Mouse (Mus musculus): ENCODE measurements around the gene Rara. TPM values are rescaled to one million over a fixed set of nuclear protein-coding genes. Genes with fewer than 3 reads are reported as not detected.
"Not testable (repeated sequence)": the region's sequence is repeated elsewhere in the genome, so short reads cannot be mapped to it uniquely, and the experiment has no call there.

The Rara gene
- 10 to 100 TPM; 18.3 to 26.6 TPM for total RNA-seq (2021)
- long read RNA-seq, transcript Rara-202 (8 exons, 3,238 nt) = major isoform, 6 of 21 reads
- long read RNA-seq, partial matches to known transcripts = 9 of 21 reads
- long read RNA-seq, other reads (novel, unspliced or antisense) = 1 of 21 reads

DNA sequence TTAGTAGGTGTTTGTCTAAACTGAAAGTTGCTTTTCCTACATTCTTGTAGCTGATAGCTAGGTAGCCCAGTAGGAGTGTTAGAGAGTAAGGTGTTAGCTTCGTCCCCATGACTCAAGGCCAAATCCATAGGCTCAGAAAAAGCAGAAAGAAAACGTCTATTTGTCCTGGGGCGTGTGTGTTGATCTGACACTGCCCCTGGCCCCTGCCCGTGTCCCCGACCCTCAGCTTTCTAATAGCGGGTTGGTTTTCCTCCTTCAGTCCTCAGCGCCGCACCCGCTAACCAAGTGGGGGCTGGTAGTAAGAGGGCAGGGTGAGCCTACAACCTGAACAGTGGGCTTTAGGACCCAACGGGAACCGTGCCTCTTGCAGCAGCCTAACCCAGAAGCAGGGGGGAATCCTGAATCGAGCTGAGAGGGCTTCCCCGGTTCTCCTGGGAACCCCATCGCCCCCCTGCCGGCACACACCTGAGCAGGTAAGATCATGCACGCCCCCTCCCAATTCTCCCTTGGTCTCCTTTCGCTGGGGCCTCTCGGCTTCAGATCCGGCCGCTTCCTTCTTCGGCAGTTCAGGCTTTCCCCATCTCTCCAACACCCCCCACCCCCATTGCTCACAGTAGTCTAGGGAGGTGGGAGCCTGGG is at the start of gene Rara:
Gene Rara, plus strand, starts transcription at position 381 of the 639 bp plus-strand sequence.
- DNase-seq (ENCODE audit: low spot score in 2 of 2) = peak in 1 of 2 experiments; percentile 52

GRCm38 (mm10) chr11:98887703-98888102 is 39.9 kb upstream of the Rara start:
- no peak for DNase-seq (ENCODE audit: low spot score in 2 of 2)

GRCm38 (mm10) chr11:98889077-98889476 is 38.5 kb upstream of the Rara start:
- no peak for DNase-seq (ENCODE audit: low spot score in 2 of 2)

GRCm38 (mm10) chr11:98889977-98890376 is 37.6 kb upstream of the Rara start:
- DNase-seq (ENCODE audit: low spot score in 2 of 2) = no peak

GRCm38 (mm10) chr11:98892426-98892825 is 35.2 kb upstream of the Rara start:
- DNase-seq (ENCODE audit: low spot score in 2 of 2) = no peak

GRCm38 (mm10) chr11:98900529-98901125 is 27.0 kb upstream of the Rara start:
- no peak for DNase-seq (ENCODE audit: low spot score in 2 of 2)

GRCm38 (mm10) chr11:98902621-98903245 is 24.9 kb upstream of the Rara start:
- DNase-seq (ENCODE audit: low spot score in 2 of 2) = no peak

- DNase-seq (ENCODE audit: low spot score in 2 of 2) = no peak
These were observed 23.0 kb upstream of the Rara start for GRCm38 (mm10) chr11:98904577-98904976.

GRCm38 (mm10) chr11:98905033-98905432 is 22.6 kb upstream of the Rara start:
- DNase-seq (ENCODE audit: low spot score in 2 of 2) = no peak

DNA sequence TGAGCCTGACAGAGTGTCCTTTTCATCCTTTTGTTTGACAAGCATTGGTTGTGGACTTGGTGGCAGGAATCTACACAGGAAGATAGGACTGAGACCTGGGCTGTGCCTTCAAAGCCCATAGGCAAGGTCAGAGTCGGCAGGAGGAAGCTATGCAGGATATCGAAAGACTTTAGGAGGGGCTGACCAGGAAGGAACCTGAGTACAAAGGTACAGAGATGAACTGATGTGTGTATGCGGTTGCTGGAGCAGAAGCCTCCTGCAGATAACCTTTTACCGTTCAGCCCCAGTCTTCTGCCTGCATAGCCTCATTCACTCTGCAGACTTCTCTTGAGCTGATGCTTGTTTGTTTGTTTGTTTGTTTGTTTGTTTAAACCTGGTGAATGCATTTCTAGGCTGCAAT is 22.0 kb upstream of the Rara start:
- no peak for DNase-seq (ENCODE audit: low spot score in 2 of 2)

GRCm38 (mm10) chr11:98907063-98907436 is 20.6 kb upstream of the Rara start:
- no peak for DNase-seq (ENCODE audit: low spot score in 2 of 2)

DNA sequence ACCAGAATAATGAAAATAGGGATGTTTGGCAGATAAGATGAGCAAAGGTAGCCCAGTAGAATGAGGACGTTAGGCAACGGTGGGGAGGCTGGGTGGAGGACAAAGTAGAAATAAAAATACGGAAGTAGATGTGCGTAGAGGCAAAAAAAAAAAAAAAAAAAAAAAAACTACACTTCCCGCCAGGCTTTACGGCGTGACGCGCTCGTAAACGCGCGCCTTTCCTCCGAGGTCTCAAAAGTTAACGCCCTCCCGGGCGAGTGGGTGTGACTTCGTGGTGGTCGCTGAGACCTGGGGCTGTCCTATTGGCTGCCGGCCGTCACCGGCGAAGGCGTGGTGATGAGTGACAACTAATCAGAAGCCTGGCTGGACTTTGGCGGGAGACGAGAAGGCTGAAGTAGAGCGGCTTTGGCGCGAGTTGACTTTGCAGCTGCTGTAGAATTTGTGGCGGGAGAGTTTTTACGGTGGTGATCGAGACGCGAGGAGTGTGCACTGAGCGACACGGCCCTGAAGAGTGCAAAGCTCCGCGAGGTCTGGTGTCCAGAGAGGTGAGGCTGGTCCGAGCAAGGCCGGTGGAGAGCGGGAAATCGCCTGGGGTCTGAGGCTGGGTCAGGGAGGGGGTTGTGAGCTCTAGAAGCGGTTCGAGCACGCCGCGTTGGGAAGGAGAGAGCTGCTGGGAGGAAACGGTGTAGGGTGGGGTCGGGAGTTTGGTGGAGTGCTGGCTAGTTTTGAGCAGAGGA is 20.0 kb upstream of the Rara start, which contains the start of gene Cdc6:
Gene Cdc6, plus strand, starts transcription at position 365 of the 737 bp plus-strand sequence.
- DNase-seq (ENCODE audit: low spot score in 2 of 2) = peak; percentile 90 to 95

- peak; percentile 34 to 82 for DNase-seq (ENCODE audit: low spot score in 2 of 2)
These were observed 18.0 kb upstream of the Rara start for GRCm38 (mm10) chr11:98909654-98910053.

DNA sequence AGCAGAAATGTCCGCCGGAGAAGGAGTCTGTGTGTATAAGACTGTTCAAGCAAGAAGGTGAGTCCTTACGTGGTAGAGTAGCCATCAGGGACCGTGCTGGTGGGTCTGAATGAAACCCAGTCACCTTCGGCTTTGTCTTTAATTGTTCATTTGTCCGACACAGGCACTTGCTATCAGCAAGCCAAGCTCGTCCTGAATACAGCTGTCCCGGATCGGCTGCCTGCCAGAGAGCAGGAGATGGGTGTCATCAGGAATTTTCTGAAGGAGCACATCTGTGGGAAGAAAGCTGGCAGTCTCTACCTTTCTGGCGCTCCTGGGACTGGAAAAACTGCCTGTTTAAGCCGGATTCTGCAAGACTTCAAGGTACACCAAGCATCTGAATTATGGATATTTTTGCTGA is 17.2 kb upstream of the Rara start:
- no peak for DNase-seq (ENCODE audit: low spot score in 2 of 2)

DNA sequence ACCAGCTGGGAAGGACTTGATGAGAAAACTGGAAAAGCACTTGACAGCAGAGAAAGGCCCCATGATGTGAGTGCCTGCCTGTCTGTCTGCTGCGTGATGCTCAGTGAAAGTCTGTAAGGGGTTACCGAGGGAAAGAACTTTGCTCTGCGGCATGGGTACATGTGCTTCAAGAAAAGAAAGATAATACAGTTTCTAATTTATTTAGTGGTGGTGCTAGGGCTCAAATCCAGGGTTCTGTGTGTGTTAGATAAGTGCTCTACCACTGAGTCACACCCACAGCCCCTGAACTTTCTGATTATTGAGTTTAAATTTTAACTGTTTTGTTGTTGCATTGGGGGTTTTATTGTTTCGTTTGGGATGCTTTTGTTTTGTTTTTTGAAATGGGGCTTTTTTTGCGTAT is 16.1 kb upstream of the Rara start:
- no peak for DNase-seq (ENCODE audit: low spot score in 2 of 2)

DNA sequence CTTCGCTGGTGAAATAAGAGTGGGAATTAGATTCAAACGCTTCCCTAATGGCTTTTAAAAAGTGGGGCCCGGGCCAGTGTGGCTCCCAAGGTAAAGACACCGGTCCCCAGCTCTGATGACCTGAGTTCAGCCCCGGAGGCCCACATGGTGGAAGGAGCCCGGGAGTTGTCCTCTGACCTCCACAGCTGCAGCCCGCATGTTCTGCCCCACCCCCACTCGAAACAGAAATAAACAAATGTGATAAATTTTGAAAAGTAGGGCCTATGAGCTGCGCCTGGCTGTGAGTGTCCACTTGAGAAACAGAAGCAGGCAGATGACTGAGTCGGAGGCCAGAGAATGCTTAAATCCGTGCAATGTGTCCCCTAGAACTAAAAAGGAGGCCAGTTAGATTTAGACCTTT is 13.4 kb upstream of the Rara start:
- DNase-seq (ENCODE audit: low spot score in 2 of 2) = no peak

GRCm38 (mm10) chr11:98916376-98916775 is 11.2 kb upstream of the Rara start:
- DNase-seq (ENCODE audit: low spot score in 2 of 2) = not testable (repeated sequence)

- no peak for DNase-seq (ENCODE audit: low spot score in 2 of 2)
These were observed 10.1 kb upstream of the Rara start for GRCm38 (mm10) chr11:98917428-98918005.

DNA sequence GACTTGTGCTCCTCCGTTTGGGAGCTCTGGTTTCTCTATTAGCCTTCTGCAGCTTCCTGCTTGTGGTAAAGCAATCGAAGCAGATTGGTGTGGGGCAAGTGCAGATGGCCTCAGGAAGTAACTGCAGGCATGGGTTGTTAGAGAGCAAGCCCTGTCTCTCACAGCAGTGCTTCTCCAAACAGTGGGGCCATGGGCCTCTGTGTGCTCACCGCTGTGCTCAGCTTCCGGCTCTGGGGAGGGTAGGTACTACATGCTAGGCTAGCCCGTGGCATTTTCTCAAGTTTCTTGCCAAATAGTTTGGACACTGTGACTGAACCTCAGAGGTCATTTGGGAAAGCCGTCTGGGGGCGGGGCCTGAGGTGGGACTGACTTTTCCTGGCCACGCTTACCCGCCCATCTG is 9.4 kb upstream of the Rara start:
- no peak for DNase-seq (ENCODE audit: low spot score in 2 of 2)

DNA sequence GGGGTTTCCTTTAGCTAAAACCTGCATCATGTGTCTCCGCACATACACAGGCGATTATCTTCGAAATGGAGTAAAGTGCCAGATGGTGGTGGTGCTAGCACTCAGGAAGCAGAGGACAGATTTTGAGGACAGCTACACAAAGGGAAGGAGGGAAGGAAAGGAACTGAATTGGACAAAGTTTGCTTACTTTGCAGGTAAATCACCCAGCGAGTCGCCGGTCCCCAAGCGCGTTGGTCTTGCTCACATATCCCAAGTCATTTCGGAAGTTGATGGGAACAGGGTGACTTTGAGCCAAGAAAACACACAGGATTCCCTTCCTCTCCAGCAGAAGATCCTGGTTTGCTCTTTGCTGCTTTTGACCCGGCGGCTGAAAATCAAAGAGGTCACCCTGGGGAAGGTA is 8.6 kb upstream of the Rara start:
- DNase-seq (ENCODE audit: low spot score in 2 of 2) = no peak

DNA sequence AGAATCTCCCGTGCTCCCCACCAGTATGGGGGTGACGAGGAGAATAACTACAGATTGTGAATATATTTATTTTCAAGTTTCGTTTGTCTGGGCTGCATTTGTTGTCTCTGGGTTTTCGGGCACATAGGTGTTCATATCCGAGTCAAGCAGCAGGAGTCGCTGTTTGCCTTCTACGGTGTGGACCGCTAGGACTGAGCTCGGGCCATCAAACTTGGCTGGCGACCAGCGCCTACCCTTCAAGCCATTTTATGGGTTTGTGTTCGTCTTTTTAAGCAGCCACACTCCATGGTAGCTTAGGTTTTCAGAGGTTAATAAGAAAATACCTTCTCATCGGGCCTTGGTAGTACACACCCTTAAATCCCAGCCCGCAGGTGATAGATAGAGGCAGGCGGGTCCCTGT is 5.8 kb upstream of the Rara start:
- DNase-seq (ENCODE audit: low spot score in 2 of 2) = not testable (repeated sequence)
